Mouse (Mus musculus) ovary, adult 18-20 months (tissue): ENCODE results near the gene Ktn1.

Source experiments
- DNase-seq: peaks from one replicate; pipeline ENCODE4 v3.0.0; 2022; ENCODE audit warnings: low spot score, mixed read lengths

Gene Ktn1

DNA sequence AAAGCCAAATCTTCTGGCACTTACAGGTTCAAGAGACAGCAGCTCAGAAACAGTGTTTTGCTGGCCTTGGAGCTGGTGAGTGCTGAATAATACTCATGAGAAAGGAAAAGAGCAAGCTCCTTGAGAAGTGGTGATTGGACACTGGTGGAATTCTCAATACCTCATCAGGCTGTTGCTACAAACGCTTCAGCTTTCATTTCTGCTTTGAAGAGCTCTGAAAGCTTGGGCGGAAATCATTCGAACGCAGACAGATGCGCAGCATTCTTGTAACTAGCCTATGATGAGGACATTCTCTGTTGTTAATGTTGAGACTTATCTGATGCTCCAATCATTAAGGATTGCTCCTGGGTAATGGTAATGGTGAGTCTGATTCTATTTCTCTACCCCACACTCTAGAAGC, at the start of gene Ktn1:
Gene Ktn1, plus strand, starts transcription at position 231 of the 400 bp plus-strand sequence.
- no peak for DNase-seq

GRCm38 (mm10) chr14:47613254-47613653, 35.0 kb upstream of the Ktn1 start:
- DNase-seq: no peak

- DNase-seq: no peak
These were observed 29.4 kb upstream of the Ktn1 start for GRCm38 (mm10) chr14:47618891-47619290.

- DNase-seq: no peak
These were observed 26.3 kb upstream of the Ktn1 start for GRCm38 (mm10) chr14:47621901-47622300.

DNA sequence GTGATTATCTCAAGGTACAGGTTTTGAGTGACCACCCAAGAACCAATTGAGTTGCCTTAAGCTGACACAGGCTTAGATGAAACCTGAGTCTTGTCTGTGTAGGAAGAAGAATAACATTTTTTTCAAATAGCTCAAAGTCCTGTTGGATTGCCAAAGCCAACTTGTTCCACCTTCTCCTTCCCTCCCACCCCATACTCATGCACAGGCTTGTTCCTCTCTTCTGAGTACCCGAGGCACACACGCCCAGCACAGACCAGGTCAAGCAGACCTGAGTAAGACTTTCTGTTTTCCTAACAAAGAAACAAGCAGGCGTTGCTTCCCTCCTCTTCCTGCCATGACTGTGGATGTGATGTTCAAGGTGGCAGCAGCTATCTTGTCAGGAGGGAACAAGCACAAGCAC, 23.4 kb upstream of the Ktn1 start:
- DNase-seq: no peak

DNA sequence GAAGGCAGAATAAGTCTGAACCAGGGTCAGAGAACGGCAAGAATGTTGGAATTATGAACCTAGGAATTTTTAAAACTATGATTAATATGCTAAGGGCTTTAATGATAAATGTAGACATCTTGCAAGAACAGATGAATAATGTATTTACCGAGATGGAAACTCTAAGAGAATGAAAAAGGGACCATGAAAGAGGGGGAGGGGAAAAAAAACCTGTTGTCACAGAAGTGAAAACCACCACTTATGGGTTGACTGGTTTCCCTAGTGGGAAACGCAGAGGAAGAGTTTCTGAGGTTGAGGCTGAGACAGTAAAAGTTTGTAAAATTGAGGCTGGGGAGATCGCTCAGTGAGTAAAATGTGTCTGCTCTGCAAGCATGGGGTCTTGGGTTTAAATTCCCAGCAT, 22.1 kb upstream of the Ktn1 start:
- no peak for DNase-seq

DNA sequence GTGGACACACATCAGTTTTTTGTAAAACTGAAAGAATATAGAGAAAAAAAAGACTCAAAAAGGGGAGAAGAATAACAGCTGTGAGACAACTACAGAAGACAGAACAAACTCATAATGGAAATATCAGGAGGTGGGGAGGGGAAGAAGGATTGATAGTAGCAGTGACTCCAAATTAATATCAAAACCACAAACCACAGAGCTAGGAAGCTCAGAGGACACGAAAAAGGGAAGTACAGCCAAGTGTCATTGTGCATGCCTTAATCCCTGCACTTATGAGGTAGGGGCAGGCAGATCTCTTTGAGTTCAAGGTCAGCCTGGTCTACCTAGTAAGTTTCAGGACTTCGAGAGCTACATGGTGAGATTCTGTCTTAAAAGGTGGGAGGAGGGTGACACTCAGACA, 21.4 kb upstream of the Ktn1 start:
- DNase-seq: no peak

- no peak for DNase-seq
These were observed 20.9 kb upstream of the Ktn1 start for GRCm38 (mm10) chr14:47627360-47627759.

- no peak for DNase-seq
These were observed 15.8 kb upstream of the Ktn1 start for GRCm38 (mm10) chr14:47632419-47632818.

DNA sequence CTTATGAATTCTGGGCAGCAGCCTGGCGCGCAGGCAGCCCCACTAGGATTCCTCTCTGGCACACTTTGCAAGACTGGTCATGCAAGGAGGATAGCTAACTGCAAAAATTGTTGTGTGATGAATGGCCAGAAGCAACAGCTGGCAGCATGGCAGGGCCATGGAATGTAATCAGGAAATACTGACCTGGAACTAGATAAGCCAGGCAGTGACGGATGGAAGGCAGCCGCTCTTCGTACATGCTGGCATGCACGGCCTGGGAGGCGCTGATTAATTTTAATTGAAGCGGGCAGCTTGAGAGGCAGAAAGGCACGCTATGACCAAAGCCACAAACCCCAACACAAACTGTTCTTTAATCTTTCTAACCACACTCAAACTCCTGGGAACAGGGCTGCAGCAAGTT, 13.8 kb upstream of the Ktn1 start:
- DNase-seq: peak; percentile 19

DNA sequence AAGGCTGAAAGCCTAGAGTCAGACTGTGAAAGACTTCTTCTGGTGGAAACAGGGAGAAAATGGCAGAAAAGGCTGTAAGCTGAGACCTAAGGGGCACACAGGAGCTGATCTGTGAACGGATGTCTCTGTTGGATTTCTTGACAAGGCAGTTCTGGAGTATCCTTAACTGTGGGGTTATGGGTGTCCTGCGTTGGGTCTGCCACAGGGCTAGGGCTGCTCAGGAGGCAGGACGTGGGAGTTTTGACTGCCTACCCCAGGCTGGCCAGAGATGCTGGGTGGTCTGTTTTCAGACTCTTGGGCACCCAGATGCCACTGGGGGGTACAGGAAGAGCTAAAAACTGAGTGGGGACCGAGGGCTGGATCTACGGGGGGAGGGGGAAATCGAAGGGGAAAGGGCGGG, 13.4 kb upstream of the Ktn1 start:
- no peak for DNase-seq

DNA sequence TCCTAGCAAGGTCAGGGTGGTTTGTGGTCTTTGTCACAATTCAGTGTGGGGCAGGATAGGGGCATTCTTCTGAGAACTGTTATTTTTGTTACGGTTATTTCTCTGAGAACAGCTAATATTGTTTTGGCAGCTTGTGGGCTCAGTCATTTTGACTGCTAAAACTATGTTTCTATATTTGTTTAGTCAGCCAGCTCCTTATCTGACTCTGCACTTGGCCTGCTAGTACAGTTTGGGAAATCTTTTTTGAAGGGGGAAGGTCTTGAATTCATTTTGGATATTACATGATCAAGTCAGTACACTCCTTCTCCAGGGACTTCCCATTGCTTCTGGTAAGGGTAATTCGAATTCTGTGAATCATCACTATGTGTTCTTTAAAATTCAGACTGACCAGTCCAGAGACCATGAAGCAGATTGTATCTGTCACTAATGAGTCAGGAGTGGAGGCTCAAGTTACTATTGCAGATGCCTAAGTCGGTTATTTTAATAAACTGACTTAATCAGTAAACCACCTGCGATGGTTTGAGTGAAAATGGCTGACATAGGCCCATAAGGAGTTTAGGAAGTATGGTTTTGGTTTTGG, 9.8 kb upstream of the Ktn1 start:
- DNase-seq: no peak

DNA sequence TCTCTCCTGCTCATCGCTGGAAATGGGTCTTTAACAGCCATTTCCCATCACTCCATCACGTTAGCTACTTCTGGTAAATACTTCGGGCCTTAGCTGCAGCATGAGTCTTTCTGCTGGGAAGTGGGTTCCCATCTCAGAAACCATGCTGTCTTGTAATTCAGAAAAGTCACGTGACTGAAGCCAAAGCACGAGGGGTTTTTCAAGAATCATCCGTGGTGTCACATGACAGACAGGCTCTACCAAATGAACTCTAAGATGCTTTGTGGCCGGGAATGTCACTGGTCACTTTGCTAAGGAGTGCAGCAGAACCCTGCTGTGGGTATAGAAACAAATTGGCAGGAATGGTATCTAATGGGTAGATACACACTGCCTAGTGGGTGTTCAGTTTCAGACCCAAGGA, 2.6 kb upstream of the Ktn1 start:
- no peak for DNase-seq

DNA sequence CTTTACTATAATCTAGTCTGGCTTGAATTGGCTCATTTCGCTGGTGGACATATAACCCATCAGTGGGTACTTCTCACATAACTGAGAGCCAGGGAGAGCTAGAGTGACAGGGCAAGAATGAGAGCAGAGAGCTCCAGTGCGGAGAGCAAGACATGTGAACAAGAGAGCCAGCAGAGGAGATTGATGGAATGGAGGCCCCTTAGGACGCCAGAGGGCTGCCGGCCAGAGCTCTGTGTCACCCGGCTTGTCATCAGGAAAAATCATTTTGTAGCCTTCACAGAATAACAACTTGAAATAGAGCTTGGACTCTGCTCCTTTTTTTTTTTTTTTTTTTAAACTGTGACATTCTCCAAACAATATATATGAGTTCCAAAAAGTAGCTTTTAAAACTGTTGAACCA, 2.0 kb upstream of the Ktn1 start:
- DNase-seq: no peak

DNA sequence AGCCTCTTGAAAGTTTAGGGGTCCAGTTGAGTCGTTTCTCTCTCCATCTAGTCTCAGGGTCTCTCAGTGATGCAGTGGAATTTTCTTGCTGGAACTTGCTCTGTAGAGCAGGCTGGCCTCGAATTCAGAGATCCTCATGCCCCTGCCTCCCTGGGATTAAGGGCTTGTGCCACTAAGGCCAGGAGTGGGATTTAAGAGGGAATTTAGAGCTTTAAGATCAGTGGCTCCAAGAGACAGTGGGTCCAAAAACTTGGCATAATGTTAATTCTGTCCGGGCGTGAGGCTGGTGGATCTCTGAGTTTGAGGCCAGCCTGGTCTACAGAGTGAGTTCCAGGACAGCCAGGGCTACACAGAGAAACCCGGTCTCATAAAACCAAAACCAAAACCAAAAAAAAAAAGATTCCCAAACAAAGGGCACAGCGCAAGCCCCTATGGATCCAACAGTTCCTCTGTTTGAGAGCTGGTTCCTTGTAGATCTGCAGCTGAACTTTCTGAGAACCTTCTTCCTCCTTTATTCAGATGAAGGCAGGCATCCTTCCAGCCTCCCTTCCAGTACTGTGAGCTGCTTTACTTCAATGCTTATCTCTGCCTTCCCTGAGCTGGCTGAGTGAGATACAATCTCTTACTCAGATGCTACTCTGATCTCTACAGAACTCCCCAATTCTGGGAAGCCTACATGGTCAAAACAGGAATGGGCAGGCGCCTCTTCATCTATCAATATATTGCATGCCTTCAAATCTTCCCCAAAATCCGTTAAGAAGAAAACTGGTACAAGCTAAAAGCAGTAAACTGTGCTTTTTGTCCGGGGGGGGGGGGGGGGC, 1.3 kb upstream of the Ktn1 start:
- no peak for DNase-seq

DNA sequence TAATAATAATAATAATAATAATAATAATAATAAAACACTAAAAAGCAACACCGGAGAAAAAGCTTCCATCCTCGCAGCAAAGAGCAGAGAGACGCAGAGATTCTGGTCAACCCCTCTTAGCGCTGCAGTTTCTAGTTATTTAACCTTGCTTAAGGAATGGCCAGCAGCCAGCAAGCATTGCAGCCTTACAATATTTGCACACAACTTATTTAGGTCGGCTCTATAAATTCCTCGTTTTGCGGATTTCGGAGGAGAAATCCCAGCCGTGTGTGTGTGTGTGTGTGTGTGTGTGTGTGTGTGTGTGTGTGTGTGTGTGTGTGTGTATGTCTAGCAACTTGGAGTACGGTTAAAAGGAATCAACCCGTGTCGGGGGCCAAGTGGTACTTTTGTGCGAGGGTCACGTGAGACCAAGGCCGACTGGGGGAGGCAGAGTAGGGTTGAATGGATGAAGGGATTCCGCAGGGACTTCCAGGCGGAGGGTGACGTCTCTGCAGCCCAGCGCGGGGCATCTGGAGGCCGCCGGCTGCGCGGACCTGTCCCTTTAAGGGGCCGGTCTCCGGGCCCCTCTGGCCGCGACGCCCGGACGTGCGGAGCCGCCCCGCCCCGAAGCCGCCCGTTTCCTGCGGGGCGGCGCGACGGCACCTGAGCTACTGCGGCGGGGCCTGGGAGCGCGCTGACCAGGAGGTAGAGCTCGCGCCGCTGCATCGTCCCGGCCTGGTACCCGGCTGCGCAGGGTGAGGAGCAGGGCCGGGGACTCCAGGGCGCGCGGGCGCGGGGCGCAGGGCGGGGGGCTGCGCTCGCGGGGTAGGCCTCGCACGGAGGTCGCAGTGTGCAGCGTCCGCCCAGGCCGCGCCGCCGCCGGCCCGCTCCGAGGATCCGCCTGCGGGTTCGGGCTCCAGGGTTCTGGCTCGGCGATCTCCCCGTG, 720 bp downstream of the Ktn1 start:
- peak; percentile 77 for DNase-seq

DNA sequence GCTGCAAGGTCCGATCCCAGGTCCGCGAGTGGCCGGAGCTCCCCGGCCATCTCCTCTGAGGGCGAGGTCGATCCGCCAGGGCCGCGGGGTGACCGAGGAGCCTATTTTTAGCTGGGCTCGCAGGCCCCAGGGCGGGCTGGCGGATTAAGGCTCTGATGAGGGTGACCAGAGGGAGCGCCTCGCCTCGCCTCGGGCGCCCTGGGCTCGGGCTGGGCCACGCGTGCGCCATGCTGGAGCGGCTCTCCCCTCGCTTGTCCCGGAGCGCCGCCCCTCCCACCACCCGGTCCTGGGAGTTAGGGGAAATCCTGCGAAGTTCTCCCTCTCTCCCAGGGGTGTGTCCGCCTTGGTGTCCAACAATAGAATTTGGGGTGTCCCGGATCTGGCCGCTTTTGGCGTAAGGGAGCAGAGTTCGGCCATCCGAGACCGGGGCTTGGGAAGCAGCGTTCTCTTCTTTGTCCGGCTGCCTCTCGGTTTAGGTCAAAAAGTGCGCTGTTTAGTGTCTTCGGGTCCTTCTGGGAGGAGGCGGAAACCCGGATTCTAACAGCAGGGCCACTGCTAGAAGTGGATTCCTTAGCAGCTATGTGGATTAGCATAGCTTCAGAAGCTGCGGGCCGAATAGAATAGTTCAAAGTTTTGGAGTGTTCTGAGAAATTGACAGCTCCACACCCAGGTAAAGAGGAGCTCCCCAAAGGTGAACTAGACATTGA, 1.5 kb downstream of the Ktn1 start:
- DNase-seq: peak; percentile 39

DNA sequence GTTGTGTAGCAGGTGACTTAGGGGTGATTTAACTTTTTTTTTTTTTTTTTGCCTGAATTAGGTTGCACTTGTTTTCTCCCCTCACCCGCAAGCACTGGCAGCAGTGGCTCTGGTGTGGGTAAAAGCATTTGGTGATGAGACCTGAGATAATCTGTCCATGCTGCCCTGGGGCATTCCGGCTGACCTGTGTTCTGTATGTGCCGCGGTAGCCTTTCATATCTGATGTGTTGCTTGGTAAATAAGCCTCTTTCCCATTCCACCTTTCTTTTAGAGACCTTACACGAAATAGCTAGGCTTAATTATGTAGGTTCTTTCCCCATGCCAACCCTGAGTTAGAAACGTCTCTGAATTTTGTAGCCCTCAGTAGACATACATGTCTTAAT, 2.1 kb downstream of the Ktn1 start:
- DNase-seq: no peak

DNA sequence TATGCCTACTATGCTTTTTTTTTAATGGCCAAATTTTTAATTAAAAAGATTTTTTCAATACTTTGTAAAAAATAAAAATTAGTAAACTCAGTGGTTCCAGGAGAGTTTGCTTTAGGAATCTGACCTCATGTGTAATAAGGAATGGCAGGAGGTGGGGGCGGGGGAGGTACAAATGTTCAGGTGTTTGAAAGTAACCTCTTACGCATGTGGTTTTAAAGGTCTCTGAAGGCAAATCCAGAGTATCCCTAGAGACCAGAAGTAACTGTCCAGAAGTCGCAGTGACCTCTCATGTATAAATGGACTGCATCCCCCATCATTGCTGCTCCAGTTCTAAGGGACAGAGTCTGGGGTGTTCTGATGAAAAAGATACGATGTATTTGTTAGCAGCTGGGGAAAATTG, 3.0 kb downstream of the Ktn1 start:
- DNase-seq: no peak

DNA sequence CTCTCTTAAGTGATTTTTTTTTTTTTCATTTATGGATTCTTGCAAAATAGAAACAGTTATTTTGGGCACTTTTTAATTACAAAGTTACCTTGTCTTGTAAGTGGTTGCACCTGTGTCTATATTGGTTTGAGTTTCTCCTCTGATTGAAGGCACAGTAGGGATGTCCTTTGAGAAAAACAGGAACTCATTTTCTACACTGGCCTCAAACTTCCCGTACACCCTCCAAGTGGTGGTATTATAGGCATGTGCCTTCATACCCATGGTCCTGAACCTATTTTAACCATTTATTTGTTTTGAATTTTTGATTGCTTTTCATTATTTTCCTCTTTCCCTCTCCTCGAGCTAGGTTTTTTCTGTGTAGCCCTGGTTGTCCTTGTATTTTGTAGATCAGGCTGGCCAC, 7.2 kb downstream of the Ktn1 start:
- no peak for DNase-seq

DNA sequence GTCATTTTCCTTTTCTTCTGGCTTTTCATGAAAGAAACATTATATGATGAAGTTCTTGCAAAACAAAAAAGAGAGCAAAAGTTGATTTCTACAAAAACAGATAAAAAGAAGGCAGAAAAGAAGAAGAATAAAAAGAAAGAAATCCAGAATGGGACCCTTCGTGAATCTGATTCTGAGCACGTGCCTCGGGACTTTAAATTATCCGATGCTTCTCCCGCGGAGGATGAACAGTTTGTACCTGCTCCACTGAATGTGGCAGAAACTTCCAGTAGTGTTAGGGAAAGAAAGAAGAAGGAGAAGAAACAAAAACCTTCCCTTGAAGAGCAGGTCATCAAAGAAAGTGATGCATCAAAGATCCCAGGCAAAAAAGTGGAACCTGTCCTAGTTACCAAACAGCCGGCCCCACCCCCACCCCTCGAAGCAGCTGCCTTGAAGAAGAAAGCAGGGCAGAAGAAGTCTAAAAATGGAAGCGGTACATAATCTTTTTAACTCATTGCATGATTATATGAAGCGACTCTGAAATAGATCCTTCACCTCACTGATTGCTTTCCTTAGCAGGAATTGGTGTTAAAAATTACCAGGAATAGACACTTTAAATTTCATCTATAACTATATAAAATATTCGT, 15.7 kb downstream of the Ktn1 start:
- DNase-seq: no peak

DNA sequence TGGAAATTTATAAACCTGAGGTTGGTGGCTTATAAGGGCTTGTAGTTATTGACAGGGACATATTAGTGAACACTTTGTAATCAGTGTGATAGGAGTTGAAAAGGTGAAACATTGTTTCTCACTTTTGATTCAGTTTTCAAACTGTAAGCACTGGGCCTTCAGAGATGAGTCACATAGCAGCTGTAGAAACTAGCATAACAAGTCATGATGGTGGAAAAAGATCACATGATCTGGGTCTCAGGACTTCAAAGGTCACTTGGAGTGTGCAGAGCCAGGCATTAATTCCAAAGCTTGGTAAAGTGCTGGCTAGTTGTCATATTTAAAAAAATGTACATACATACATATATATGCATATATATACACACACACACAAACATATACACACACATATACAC, 16.2 kb downstream of the Ktn1 start:
- DNase-seq: no peak
